Mouse (Mus musculus): ENCODE data around the gene Gm20721.

Gene Gm20721

DNA sequence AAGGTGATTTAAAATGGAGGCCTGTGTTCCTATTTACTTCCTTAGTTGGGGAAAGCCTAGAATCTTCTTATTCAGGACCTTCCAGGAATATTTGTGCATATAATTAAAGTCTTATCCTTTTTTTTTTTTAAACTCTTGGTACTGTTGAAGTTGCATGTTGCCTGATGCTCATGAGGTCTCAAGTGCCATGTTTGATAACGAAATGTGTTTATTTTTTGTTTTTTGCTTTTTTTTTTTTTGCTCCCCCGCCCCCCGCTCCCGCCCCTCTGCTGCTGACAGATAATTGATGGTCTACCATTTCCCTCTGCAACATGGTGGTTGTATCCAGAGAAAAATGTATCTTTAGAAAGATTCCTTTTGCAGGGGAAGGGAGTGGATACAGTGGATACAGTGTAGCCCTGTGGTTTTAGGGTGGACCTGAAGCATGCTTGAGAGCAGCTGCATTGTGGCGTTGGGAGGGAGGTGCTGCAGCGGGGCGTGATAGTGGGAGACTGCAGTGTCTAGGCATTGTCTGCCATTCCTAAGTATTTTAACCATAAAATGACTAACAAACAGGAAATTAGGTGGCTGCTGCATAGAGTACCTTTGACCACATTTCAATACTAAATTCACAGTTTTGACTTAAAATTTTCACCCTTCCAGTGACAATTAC lies 13.1 kb downstream of the Gm20721 start:
- in situ Hi-C loops (cut with MboI; ENCODE audit: unreplicated experiment in 2 of 2): loop anchor here (25.0 kb wide), 2 partner anchors 871 to 1896 kb away; partner anchors contain the start of gene Rtf2 (in 2 of the 2)

GRCm38 (mm10) chr2:174331282-174332030 lies 15.1 kb downstream of the Gm20721 start:
- in situ Hi-C loops (cut with MboI; ENCODE audit: unreplicated experiment in 2 of 2): loop anchor here (25.0 kb wide), 2 partner anchors 869 to 1894 kb away; partner anchors contain the start of gene Rtf2 (in 2 of the 2)

DNA sequence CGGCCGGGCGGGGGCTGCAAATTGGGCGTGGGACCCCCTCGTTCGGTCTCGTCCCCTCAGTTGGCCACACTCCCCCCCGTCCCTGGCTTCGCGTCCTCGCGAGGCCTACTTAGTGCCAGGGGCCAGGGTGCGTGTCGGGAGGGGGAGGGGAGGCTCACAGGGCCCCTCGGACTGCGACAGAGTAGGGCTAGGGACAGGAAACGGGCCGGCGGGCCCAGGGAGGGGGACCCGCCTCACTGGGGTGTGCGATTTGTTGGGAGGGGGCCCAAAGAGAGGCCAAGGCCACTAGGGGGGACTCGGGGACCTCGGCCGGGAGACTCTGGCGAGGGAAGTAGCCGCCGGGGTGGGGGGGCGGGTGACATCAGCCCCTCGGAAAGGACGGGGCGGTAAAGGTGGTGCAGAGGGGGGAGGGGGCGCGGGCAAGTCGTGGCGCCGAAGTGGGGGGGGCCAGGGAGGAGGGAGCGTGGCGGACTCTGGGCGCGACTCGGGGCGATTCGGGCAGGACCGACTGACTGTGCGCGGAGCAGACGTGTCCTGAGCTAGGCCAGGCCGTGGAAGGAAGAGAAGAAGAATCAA lies 15.8 kb downstream of the Gm20721 start:
- in situ Hi-C loops (cut with MboI; ENCODE audit: unreplicated experiment in 2 of 2): loop anchor here (25.0 kb wide), 2 partner anchors 868 to 1893 kb away; partner anchors contain the start of gene Rtf2 (in 2 of the 2)

DNA sequence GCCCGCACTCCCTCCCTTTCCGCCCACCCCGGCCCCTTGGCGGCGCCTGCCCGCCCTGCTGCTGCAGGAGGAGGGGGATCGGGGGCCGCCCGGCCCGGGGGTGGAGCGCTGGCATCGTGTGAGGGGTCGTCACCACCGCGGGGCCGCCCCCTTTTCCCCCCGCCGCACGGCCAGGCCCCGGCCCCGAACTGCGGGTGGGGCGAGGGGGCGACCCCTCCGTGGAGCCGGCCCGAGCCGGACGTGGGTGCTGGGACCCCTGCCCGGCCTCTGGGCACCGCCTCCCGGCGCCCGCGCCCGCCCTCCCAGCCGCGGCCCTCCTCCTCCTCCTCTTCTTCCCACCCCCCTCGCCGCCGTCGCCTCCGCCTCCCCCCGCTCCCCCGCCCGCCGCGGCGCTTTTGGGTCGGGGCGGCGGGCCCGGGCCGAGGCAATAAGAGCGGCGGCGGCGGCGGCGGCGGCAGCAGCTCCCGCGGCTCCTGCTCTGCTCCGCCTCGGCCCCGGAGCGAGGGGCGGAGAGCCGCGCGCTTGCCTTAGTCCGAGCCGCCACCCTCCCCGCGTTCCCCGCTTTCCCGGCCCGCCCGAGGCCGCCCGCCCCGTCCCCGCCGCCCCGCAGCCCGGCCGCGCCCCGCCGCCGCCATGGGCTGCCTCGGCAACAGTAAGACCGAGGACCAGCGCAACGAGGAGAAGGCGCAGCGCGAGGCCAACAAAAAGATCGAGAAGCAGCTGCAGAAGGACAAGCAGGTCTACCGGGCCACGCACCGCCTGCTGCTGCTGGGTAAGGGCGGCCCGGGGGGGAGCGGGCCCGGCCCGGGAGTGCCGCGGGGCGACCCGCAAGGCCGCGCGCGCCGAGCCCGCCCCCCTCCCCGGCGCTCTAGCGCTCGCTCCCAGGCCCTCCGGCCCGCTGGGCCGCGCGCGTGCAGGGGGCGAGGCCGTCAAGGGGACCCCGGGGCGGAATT lies 16.6 kb downstream of the Gm20721 start:
- in situ Hi-C loops (cut with MboI; ENCODE audit: unreplicated experiment in 2 of 2): loop anchor here (25.0 kb wide), 2 partner anchors 868 to 1893 kb away; partner anchors contain the start of gene Rtf2 (in 2 of the 2)

GRCm38 (mm10) chr2:174328926-174329662 lies 17.4 kb downstream of the Gm20721 start:
- in situ Hi-C loops (cut with MboI; ENCODE audit: unreplicated experiment in 2 of 2): loop anchor here (25.0 kb wide), 2 partner anchors 867 to 1892 kb away; partner anchors contain the start of gene Rtf2 (in 2 of the 2)

- in situ Hi-C loops (cut with MboI; ENCODE audit: unreplicated experiment in 2 of 2): loop anchor here (25.0 kb wide), 2 partner anchors 866 to 1891 kb away; partner anchors contain the start of gene Rtf2 (in 2 of the 2)
These were observed 18.1 kb downstream of the Gm20721 start for GRCm38 (mm10) chr2:174328358-174328905.

DNA sequence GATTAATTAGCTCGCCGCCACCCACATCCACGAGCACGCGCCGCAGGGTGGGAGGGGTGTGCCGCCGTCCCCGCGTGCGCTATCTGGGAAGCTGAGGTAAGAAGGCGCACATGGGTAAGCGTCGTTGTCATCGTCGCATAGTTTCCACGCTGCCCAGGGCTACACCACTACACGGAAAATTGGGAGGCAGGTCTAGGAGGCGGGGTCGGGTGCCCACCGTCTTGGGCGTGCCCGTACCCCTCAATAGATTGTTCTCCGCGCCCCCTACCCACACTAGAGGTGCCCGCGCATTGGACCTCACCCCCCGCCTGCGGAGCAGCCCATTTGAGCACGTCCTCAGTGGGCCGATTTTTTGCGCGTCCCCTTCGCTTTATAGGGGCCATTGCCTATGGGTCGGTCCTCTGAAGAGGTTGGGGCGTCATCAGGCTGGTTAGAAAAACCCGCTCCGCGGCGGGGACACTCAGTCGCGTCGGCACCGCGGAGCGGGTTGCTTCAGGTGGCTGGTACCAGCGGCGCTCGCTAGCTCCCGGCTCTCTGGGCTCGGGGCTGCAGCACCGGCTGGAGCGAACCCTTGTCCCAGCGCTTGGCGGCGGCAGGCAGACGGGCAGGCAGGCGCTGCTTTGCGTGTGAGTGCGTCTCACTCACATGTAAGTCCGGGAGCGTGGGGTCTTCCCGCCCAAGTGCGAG lies 19.1 kb downstream of the Gm20721 start:
- in situ Hi-C loops (cut with MboI; ENCODE audit: unreplicated experiment in 2 of 2): loop anchor here (25.0 kb wide), 2 partner anchors 865 to 1890 kb away; partner anchors contain the start of gene Rtf2 (in 2 of the 2)

DNA sequence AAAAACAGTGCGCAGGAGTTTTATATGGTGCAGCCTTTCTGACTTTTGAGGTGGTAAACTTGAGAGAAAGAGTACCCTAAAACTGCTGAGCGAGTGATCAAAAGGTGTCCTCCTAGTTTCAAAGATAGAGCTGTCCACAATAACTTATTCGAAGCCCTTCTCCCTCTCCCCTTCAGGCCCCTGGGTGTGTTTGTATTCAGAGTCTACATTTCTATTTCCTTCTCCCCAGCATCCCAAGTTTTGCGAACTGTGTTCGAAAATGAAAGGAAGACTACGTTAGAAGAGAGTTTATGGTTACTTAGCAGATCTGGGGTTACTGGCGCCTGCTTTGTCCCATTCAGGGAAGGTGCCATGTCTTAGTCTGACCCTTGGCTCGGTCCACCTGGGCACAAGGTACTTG lies 20.0 kb downstream of the Gm20721 start:
- in situ Hi-C loops (cut with MboI; ENCODE audit: unreplicated experiment in 2 of 2): loop anchor here (25.0 kb wide), 2 partner anchors 864 to 1889 kb away; partner anchors contain the start of gene Rtf2 (in 2 of the 2)

- in situ Hi-C loops (cut with MboI; ENCODE audit: unreplicated experiment in 2 of 2): loop anchor here (25.0 kb wide), 2 partner anchors 864 to 1889 kb away; partner anchors contain the start of gene Rtf2 (in 2 of the 2)
These were observed 20.5 kb downstream of the Gm20721 start for GRCm38 (mm10) chr2:174325989-174326388.

GRCm38 (mm10) chr2:174316661-174317060 lies 29.9 kb downstream of the Gm20721 start:
- in situ Hi-C loops (cut with MboI; ENCODE audit: unreplicated experiment in 2 of 2): loop anchor here (5.0 to 25.0 kb wide), 4 partner anchors 96 to 1129 kb away; partner anchors contain the start of gene Prelid3b (in 1 of the 2)

- in situ Hi-C loops (cut with MboI; ENCODE audit: unreplicated experiment in 2 of 2): loop anchor here (5.0 to 25.0 kb wide), 4 partner anchors 97 to 1128 kb away; partner anchors contain the start of gene Prelid3b (in 1 of the 2)
These were observed 31.1 kb downstream of the Gm20721 start for GRCm38 (mm10) chr2:174315445-174315844.

DNA sequence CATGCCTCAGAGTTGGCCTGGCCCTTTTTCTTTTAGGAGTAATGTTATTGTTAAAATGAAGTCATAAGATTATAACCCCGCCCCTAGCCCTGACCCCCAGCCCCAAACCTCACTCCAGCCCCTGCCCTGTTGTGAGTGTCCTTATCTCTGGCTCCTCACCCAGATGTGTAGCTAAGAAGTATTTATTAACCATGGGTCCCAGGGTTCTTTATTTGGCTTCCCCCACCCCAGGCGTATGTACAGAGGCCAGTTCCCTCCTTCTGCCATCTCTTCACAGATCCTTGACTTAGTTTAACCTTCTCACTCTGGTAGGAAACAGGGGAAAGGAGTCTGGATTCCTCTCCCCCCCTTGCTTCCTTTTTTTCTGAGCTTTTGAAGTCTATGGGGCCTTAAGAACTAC lies 33.9 kb downstream of the Gm20721 start:
- in situ Hi-C loops (cut with MboI; ENCODE audit: unreplicated experiment in 2 of 2): loop anchor here (5.0 to 25.0 kb wide), 7 partner anchors 235 to 1125 kb away; no protein-coding TSS in a partner anchor

DNA sequence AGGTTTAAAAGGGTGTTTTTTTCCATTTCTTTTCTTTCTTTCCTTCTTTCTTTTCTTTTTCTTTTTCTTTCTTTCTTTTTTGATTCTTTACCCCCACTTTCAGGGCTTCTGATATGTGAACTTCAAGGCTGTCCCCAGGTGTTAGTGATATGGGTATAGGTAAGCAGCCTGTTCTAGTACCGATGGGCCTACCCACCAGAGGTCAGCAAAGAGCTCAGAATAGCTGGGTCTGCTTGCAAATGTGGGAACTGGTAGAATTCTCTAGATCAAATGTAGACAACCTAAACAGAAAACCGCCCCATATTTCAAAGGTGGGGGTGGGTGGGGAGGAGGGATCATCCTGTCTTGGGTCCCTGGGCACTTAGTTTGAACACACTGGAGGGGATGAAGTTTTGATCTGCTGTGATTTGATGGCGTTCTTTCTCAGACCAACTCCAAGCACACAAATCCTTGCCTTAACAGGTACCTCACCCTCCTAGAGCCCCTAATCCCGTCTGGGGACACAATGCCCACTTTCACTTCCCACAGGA lies 34.3 kb downstream of the Gm20721 start:
- in situ Hi-C loops (cut with MboI; ENCODE audit: unreplicated experiment in 2 of 2): loop anchor here (5.0 to 25.0 kb wide), 7 partner anchors 235 to 1125 kb away; no protein-coding TSS in a partner anchor

DNA sequence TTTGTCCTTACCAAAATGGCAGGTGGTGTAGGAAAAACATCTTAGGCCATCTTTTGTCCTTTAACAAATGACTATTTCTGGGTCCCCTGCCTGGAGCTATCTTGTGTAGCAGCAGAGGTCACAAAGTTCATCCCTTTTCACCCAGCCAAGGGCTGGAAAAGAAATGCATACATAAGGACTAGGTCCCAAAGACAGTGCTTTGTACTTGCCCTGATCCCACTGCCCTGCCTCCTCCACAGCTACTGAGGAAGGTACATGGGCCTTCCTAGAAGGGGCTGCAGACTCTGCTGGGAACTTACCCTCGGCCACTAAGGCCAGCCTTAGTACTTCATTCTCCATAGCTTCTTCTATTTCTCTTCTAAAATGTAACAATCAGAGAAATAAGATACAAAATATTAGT lies 34.9 kb downstream of the Gm20721 start:
- in situ Hi-C loops (cut with MboI; ENCODE audit: unreplicated experiment in 2 of 2): loop anchor here (5.0 to 25.0 kb wide), 7 partner anchors 236 to 1124 kb away; no protein-coding TSS in a partner anchor

DNA sequence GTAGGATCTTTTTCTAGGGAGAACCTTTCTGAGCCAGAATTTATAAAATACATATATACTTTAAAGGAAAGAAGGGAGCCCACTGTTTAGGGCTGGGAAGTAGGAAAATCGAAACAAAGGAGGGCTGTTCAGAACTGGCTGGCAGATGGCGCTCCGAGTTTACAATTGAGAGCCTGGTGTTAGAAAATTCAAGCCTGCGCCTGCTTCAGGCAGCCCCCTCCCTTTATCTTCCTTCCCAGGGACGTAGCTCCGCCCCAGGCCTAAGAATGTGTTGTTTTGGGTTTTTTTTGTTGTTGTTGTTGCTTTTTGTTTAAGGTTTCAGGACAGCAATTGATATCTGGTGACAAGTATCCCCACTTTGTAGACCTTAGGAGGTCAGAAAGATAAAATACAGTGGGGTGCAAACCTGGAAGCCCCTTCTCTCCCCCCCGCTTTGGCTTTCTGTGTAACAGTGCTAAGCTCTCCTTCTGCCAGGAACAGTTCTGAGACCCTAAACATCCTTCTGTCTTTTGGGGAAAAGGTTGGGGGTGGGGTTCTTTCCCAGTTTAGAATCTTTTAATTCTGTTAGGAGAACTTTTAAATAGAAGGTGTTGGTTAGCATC lies 35.5 kb downstream of the Gm20721 start:
- in situ Hi-C loops (cut with MboI; ENCODE audit: unreplicated experiment in 2 of 2): loop anchor here (5.0 to 25.0 kb wide), 7 partner anchors 236 to 1124 kb away; no protein-coding TSS in a partner anchor

- in situ Hi-C loops (cut with MboI; ENCODE audit: unreplicated experiment in 2 of 2): loop anchor here (10.0 to 25.0 kb wide), 2 partner anchors 723 to 1121 kb away; no protein-coding TSS in a partner anchor
These were observed 38.6 kb downstream of the Gm20721 start for GRCm38 (mm10) chr2:174307903-174308302.

GRCm38 (mm10) chr2:174305646-174306045 lies 40.9 kb downstream of the Gm20721 start:
- in situ Hi-C loops (cut with MboI; ENCODE audit: unreplicated experiment in 2 of 2): loop anchor here (10.0 to 25.0 kb wide), 2 partner anchors 721 to 1118 kb away; no protein-coding TSS in a partner anchor

Measured in v-Abl transformed pro-B cells (cell line).